Mouse (Mus musculus): ENCODE results near the gene Numa1. TPM values are rescaled to one million over a fixed set of nuclear protein-coding genes. Genes with fewer than 3 reads are reported as not detected.
A peak's percentile ranks its signal among the peaks of the same experiment; 100 is the strongest.
"Not testable (repeated sequence)": the region's sequence is repeated elsewhere in the genome, so short reads cannot be mapped to it uniquely, and the experiment has no call there.

Gene Numa1
- polyA plus RNA-seq, 1 experiment from 2014 or later, result 86.1 TPM

DNA sequence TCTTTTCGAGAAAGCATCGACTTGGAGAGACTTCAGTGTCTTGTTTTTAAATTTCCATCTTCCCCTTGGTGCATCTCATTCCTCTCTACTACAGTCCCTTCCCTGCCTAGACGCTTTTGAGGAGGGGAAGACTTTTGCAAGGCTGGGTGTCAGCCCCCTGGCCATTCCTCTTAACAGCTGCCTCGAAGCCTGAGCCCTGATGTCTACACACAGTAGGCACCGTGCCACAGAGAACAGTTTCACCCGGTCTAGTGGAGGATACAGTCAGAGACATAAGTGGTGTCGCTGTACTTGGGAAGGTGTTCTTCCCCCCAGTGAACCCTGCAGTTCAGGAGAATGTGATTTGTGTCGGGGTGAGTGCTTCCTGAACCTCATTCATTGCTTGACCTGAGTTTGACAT is 27.2 kb upstream of the Numa1 start:
- Histone ChIP-seq H3K27me3 (replicated peaks) (no peaks in the 10 kb centered on the region), H3K9me3 (no peaks in the 10 kb centered on the region), H3K36me3 (peaks cover 38% of the 10 kb centered on the region), H3K4me2 (replicated peaks) (peak overlapping the region; percentile 63), H3K4me1 (peaks cover 6% of the 10 kb centered on the region), H3K27ac (no peak overlapping the region), H3K9ac (peak overlapping the region; percentile 91; the same call in 1 of the 2 replicates), H3K4me3 (peak overlapping the region; percentile 85)
- ATAC-seq (ENCODE audit: low FRiP score, low read depth), result no peak
- WGBS, result 79% methylated on average over 8 of the region's 8 CpGs

DNA sequence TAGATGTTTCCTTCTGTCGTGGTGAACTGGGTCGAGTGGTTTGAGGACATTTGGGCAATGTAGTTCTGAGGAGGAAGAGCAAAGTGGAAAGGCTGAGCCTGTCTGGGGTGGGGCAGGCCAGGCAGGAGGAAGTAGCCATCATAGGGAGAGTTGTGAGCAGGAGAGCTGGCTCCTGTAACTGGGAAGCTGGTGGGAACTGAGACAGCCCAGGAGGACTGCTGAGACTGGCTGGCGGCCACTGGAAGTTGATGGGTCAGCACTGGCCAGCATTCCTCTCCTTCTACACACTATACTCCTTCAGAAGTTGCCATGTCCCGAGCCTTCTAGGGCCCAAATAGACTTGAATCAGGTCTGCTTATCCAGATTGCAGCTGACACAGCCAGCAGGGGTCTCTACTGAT is 25.5 kb upstream of the Numa1 start:
- 82% methylated on average over 4 of the region's 4 CpGs for WGBS
- Histone ChIP-seq H3K9ac (0 out of 2 replicates have a peak overlapping the region, but pooled peaks have one; percentile 29), H3K4me1 (peaks cover 6% of the 10 kb centered on the region), H3K27me3 (replicated peaks) (no peaks in the 10 kb centered on the region), H3K4me3 (no peak overlapping the region), H3K27ac (no peak overlapping the region), H3K36me3 (peaks cover 44% of the 10 kb centered on the region), H3K4me2 (replicated peaks) (no peak overlapping the region), H3K9me3 (no peaks in the 10 kb centered on the region)
- no peak for ATAC-seq (ENCODE audit: low FRiP score, low read depth)

DNA sequence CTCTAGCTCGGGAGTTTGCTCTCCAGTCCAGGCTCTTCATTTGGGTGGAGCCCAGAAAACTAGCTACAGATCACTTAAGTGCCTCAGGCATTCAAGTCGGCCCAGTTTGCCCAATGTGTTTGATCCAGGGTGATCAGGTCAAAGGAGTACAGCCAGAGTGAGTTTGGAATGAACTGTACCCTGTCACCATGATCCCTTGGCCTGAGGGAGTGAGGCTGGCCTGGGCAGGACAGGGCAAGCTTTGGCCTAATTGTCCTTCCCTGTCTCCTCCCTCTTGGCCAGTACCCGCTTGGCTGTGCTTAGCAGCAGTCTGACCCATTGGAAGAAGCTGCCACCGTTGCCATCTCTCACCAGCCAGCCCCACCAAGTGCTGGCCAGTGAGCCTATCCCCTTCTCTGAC is 23.8 kb upstream of the Numa1 start:
- H3K4me1 ChIP-seq, result peaks cover 6% of the 10 kb centered on the region
- H3K27me3 ChIP-seq (replicated peaks), result no peaks in the 10 kb centered on the region
- H3K36me3 ChIP-seq, result peaks cover 52% of the 10 kb centered on the region
- no peaks in the 10 kb centered on the region for H3K9me3 ChIP-seq
- no peak overlapping the region for H3K4me3 ChIP-seq
- H3K4me2 ChIP-seq (replicated peaks), result no peak overlapping the region
- no peak overlapping the region for H3K9ac ChIP-seq
- WGBS, result 89% methylated on average over 4 of the region's 4 CpGs
- no peak for ATAC-seq (ENCODE audit: low FRiP score, low read depth)
- no peak overlapping the region for H3K27ac ChIP-seq

DNA sequence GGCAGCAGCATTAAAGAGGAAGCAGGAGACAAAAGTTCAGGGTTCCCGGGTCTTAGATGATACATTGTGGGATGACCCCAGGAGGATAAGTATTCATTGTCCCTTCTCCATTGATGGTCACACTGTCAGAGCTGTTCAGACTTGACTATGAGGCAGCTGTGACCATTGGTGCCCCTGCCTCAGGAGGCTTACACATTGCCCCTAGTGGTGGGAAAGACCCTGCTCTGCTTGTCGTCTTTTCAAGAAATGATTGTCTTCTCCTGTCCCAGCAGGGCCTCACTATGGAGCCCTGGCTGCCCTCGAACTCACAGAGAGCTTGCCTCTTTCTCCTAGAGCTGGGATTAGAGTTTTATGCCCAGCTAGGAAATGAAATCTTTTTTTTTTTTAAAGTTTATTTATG is 21.9 kb upstream of the Numa1 start:
- 69% methylated on average over 3 of the region's 3 CpGs for WGBS
- H3K4me3 ChIP-seq, result no peak overlapping the region
- no peak overlapping the region for H3K27ac ChIP-seq
- H3K9ac ChIP-seq, result no peak overlapping the region
- H3K27me3 ChIP-seq (replicated peaks), result no peaks in the 10 kb centered on the region
- 0 out of 2 replicates have a peak, but pooled peaks cover under 1% of the 10 kb centered on the region for H3K4me1 ChIP-seq
- no peak for ATAC-seq (ENCODE audit: low FRiP score, low read depth)
- H3K36me3 ChIP-seq, result peaks cover 52% of the 10 kb centered on the region
- no peak overlapping the region for H3K4me2 ChIP-seq (replicated peaks)
- H3K9me3 ChIP-seq, result no peaks in the 10 kb centered on the region

DNA sequence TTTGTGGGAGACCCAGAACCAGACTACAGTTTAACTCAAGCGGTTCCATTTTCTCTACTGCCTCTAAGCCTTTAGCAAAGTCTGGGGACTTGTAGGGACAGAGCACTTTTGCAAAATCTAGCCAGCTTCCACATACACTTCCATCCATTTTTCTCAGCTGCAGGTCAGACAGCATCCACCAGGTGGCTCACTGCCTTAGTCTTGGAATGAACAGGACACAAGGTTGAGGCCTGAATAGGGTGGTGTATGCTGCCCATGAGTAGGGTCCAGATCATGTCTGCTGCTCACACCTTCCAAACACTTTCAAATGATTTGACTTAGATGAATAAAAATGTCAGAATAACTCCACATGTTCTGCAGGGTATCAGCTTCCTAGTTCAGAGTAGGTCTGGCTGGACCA is 15.8 kb upstream of the Numa1 start:
- Histone ChIP-seq H3K27me3 (replicated peaks) (no peaks in the 10 kb centered on the region), H3K27ac (no peak overlapping the region), H3K4me3 (no peak overlapping the region), H3K4me2 (replicated peaks) (no peak overlapping the region), H3K9me3 (no peaks in the 10 kb centered on the region), H3K36me3 (peaks cover 11% of the 10 kb centered on the region), H3K4me1 (no peaks in the 10 kb centered on the region), H3K9ac (no peak overlapping the region)
- 8% methylated on average over 1 of the region's 1 CpGs for WGBS
- ATAC-seq (ENCODE audit: low FRiP score, low read depth), result peak; percentile 71

DNA sequence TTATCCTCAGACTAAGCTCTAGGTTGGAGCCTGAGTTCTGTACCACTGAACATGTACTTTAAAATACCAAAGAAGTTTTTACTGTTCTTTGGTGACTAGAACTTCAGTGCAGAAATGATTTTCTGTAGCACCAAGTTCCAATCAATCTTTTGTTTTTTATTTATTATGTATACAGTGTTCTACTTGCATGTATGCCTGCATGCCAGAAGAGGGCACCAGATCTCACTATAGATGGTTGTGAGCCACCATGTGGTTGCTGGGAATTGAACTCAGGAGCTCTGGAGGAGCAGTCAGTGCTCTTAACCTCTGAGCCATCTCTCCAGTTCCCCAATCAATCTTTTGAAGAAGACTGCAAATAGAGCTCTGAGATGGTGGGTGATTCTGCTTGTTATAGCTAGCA is 8.0 kb upstream of the Numa1 start:
- not testable (repeated sequence) for H3K36me3 ChIP-seq; H3K4me3 ChIP-seq; H3K9me3 ChIP-seq; H3K4me2 ChIP-seq (replicated peaks); H3K27ac ChIP-seq; ATAC-seq (ENCODE audit: low FRiP score, low read depth); H3K27me3 ChIP-seq (replicated peaks); H3K9ac ChIP-seq; H3K4me1 ChIP-seq

DNA sequence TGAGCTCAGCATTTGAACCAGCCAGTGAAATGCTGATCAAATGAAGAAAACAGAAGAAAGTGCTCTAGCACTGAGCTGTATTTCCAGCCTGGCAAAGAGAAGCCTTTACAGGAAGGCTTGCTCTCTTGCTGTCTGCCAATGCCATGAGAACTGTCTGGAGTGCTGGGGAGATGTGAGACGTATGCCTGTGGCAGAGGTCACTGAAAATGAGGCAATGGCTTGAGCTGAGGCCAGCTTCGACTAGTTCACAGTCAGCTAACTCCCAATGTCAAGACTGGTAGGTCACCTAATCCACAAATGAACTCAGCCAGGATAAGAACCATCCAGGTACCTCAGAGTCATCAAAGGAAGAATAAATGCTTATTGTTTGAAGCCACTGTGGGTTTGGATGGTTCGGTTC is 5.8 kb upstream of the Numa1 start:
- H3K4me2 ChIP-seq (replicated peaks), result no peak overlapping the region
- H3K4me1 ChIP-seq, result no peaks in the 10 kb centered on the region
- no peak overlapping the region for H3K27ac ChIP-seq
- no peaks in the 10 kb centered on the region for H3K9me3 ChIP-seq
- 90% methylated on average over 3 of the region's 3 CpGs for WGBS
- no peak overlapping the region for H3K9ac ChIP-seq
- no peak overlapping the region for H3K4me3 ChIP-seq
- no peak for ATAC-seq (ENCODE audit: low FRiP score, low read depth)
- H3K36me3 ChIP-seq, result no peaks in the 10 kb centered on the region
- H3K27me3 ChIP-seq (replicated peaks), result no peaks in the 10 kb centered on the region

DNA sequence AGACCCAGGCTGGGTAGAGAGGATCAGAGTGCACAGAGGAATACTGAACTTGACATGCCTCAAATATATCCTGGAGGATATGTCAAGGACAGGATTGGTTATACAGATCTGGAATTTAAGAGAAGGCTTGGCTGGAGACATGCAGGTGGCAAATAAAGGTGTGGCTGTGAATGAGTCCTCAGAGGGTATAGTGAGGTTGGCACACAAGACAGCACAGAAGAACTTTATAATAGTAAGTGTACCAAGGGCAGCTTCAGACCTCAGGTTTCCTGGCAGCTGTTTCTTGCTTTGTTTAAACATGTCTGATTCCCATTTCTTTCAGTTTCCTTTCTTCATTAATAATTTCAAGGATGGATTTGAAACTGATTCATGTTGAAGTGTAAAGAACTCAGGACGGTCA is 1.4 kb upstream of the Numa1 start:
- peak overlapping the region; percentile 63 for H3K4me2 ChIP-seq (replicated peaks)
- no peaks in the 10 kb centered on the region for H3K9me3 ChIP-seq
- no peak overlapping the region for H3K9ac ChIP-seq
- WGBS, result 91% methylated on average over 1 of the region's 1 CpGs
- peaks cover 15% of the 10 kb centered on the region for H3K4me1 ChIP-seq
- H3K36me3 ChIP-seq, result no peaks in the 10 kb centered on the region
- no peak overlapping the region for H3K4me3 ChIP-seq
- no peak for ATAC-seq (ENCODE audit: low FRiP score, low read depth)
- H3K27ac ChIP-seq, result no peak overlapping the region
- H3K27me3 ChIP-seq (replicated peaks), result no peaks in the 10 kb centered on the region

DNA sequence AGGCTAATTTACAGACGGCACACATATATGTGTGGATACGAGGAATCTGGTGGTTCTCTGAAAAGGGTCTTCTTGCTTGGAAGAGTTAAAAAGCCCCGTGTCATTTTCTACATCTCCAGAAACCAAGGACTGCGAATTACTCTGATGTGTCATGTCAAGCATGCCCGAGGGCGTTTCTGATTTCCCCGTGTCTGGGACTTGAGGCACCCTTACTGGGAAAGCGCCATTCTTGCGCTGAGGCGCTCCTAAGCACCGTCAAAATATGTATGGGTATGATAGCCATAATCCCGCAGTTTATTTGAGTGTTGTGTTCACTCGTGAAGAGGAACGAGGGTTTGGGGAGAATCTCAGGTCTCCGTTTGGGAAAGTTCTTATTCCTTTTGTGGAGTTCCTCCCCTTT is 611 bp upstream of the Numa1 start:
- no peaks in the 10 kb centered on the region for H3K36me3 ChIP-seq
- H3K4me3 ChIP-seq, result peak overlapping the region; percentile 85
- H3K9me3 ChIP-seq, result no peaks in the 10 kb centered on the region
- peak overlapping the region; percentile 63 for H3K4me2 ChIP-seq (replicated peaks)
- peak; percentile 49; the same call in 1 of the 2 replicates for ATAC-seq (ENCODE audit: low FRiP score, low read depth)
- peak overlapping the region; percentile 62 for H3K9ac ChIP-seq
- no peak overlapping the region for H3K27ac ChIP-seq
- peaks cover 15% of the 10 kb centered on the region for H3K4me1 ChIP-seq
- WGBS, result 8% methylated on average over 15 of the region's 15 CpGs
- no peaks in the 10 kb centered on the region for H3K27me3 ChIP-seq (replicated peaks)

DNA sequence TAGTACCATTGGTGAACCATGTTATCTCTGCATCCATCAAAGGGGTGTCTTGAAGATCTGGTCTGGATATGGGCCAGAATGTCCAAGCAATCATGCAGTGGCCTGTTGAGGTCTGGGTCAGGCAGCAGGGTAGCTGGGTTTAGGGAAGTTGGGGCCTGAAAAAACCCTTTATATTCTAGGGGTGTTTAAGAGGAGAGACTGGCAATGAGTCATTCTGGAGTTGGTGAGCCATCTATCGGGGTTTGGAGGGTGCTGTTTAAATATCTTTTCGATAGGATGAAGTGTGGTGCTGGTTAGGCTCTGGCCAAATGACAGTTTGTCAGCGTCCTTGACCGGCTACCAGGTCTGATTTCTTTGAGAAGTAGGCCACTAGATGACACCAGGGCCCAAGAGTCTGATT is 2.0 kb downstream of the Numa1 start:
- Histone ChIP-seq H3K9ac (no peak overlapping the region), H3K36me3 (0 out of 2 replicates have a peak, but pooled peaks cover 2% of the 10 kb centered on the region), H3K4me1 (peaks cover 15% of the 10 kb centered on the region), H3K4me3 (no peak overlapping the region), H3K27ac (no peak overlapping the region), H3K4me2 (replicated peaks) (no peak overlapping the region), H3K9me3 (no peaks in the 10 kb centered on the region), H3K27me3 (replicated peaks) (no peaks in the 10 kb centered on the region)
- WGBS, result 99% methylated on average over 4 of the region's 4 CpGs
- ATAC-seq (ENCODE audit: low FRiP score, low read depth), result no peak

DNA sequence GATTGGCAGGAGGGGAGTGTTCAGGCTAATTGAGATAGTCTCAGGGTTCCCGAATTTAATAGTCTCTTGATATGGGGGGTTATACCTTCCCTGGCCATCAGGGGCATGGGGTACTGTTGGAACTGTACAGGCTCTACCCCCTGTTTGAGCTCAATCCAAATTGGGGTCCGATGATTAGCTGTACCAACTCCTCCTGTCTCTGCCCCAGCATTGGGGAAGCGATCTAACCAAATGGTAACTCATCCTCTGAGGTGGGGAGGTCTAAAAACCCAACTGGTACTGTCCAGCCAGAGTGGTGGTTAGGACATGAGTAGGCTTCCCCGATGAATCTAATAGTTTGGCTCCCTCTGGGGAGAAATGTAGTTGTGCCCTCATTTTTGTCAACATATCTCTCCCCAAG is 3.1 kb downstream of the Numa1 start:
- no peak overlapping the region for H3K4me3 ChIP-seq
- H3K9me3 ChIP-seq, result no peaks in the 10 kb centered on the region
- H3K9ac ChIP-seq, result no peak overlapping the region
- no peak overlapping the region for H3K4me2 ChIP-seq (replicated peaks)
- no peak for ATAC-seq (ENCODE audit: low FRiP score, low read depth)
- H3K36me3 ChIP-seq, result 0 out of 2 replicates have a peak, but pooled peaks cover 2% of the 10 kb centered on the region
- H3K4me1 ChIP-seq, result peaks cover 15% of the 10 kb centered on the region
- no peak overlapping the region for H3K27ac ChIP-seq
- 97% methylated on average over 4 of the region's 4 CpGs for WGBS
- no peaks in the 10 kb centered on the region for H3K27me3 ChIP-seq (replicated peaks)

DNA sequence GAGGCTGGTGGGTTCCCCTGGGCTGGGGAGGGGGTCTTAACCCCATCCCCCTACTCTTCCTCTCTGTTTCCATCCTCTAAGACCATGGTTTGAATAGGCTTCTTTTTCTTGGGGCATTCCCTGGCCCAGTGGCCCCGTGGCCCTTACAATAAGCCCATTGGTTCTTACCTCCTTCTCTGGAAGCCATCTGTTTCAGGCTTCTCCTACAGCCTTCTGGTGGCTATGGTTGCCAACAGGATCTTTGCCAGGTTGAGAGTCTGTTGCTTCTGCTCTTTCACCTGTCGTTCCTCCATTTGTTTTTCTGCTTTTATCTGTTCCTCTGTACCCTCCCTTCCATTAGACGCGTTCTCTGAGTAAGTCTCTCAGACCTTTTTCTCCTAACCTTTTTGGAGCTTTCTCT is 3.7 kb downstream of the Numa1 start:
- 93% methylated on average over 4 of the region's 4 CpGs for WGBS
- Histone ChIP-seq H3K4me2 (replicated peaks) (no peak overlapping the region), H3K27ac (no peak overlapping the region), H3K36me3 (0 out of 2 replicates have a peak, but pooled peaks cover 2% of the 10 kb centered on the region), H3K9me3 (no peaks in the 10 kb centered on the region), H3K4me3 (no peak overlapping the region), H3K9ac (no peak overlapping the region), H3K27me3 (replicated peaks) (no peaks in the 10 kb centered on the region), H3K4me1 (peaks cover 15% of the 10 kb centered on the region)
- ATAC-seq (ENCODE audit: low FRiP score, low read depth), result no peak

DNA sequence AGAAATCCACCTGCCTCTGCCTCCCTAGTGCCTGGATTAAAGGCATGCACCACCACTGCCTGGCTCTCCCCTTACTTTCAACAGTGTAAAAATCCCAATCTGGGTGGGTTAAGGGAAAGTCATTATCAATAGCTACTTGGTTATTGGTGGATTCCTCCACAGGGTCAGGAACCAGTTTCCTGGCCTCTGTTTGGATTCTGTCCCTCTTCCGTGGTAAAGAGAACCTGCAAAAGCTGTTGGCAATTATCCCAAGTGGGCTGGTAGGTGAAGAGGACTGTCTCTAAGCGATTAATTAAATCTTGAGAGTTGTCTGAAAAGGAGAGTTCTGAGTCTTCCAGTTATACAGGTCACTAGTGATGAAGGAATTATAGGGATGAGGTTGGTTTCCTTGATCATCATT is 4.4 kb downstream of the Numa1 start:
- Histone ChIP-seq H3K9ac (no peak overlapping the region), H3K27me3 (replicated peaks) (no peaks in the 10 kb centered on the region), H3K36me3 (0 out of 2 replicates have a peak, but pooled peaks cover 2% of the 10 kb centered on the region), H3K4me1 (peaks cover 15% of the 10 kb centered on the region), H3K27ac (no peak overlapping the region), H3K4me3 (no peak overlapping the region), H3K4me2 (replicated peaks) (no peak overlapping the region), H3K9me3 (no peaks in the 10 kb centered on the region)
- ATAC-seq (ENCODE audit: low FRiP score, low read depth), result no peak
- 92% methylated on average over 2 of the region's 2 CpGs for WGBS
